12 mouse cellular contexts compared by ENCODE assay signal in genomic region chr19:44618166-44618565, GRCm38 (mm10). TPM values are rescaled to one million over a fixed set of nuclear protein-coding genes. Genes with fewer than 3 reads are reported as not detected.
DNase-seq lines count a peak whose midpoint lies in the region; ATAC-seq lines count a peak whose summit lies in the region.
"Had no signal": no experiment of that assay in that cellular context is flagged by ENCODE, and none has a peak within 500 bp of the region (broad histone marks: within the 10 kb centered on the region; RNA-seq: fewer than 3 reads in every experiment).

No protein-coding gene starts in this region.

- no peak overlapping the region for H3K27ac ChIP-seq in limb, embryonic 10.5 days
- H3K27ac ChIP-seq: stomach, postnatal 0 days had no signal

- peak; percentile 19 for DNase-seq in NIH3T3 (ENCODE audit: low read depth)
- DNase-seq in frontal cortex, adult 2 months (ENCODE audit: extremely low spot score in 1 of 2, low spot score in 1 of 2) = peak; percentile 56 to 83
- DNase-seq in layer of hippocampus, postnatal 36 days = peak; percentile 33 to 43
- peak; percentile 35 for DNase-seq in right cerebral cortex, postnatal 14 days
- no peak for DNase-seq in thymus, adult 18-20 months
- DNase-seq in limb, embryonic 10.5 days (ENCODE audit: low spot score) = no peak
- DNase-seq: adrenal gland, postnatal 10 days; kidney, postnatal 10 days; lung, adult 2 months; spleen, adult 18-20 months had no signal

- H3K4me1 ChIP-seq in limb, embryonic 10.5 days = peaks cover 4% of the 10 kb centered on the region

- H3K27me3 ChIP-seq in limb, embryonic 10.5 days (ENCODE audit: low read depth, poor library complexity, severe bottlenecking) = peaks cover 4% of the 10 kb centered on the region; the same call in 1 of the 2 replicates

- no peaks in the 10 kb centered on the region for H3K9me3 ChIP-seq in limb, embryonic 10.5 days (replicated peaks)

- 64% methylated on average over 7 of the region's 7 CpGs for WGBS in limb, embryonic 10.5 days

- ATAC-seq in CD4-positive, CD25-positive, alpha-beta regulatory T cell, adult 4 months = no peak

- H3K36me3 ChIP-seq in limb, embryonic 10.5 days = no peaks in the 10 kb centered on the region

- no peak overlapping the region for H3K4me3 ChIP-seq in limb, embryonic 10.5 days

RNA-seq across cellular contexts. Expression of gene Hif1an, which starts 55.5 kb away (rescaled TPM):
- polyA plus RNA-seq in frontal cortex, adult 2 months (2012; rRNA removed) = 25.3 and 26.5 TPM in 2 replicates
- total RNA-seq in layer of hippocampus, postnatal 36 days (2021) = 10 to 100 TPM; 35.1 to 37.1 TPM
- polyA plus RNA-seq in limb, embryonic 10.5 days (2016; fragmentation: Nextera tagmentation; extraction: Ambion mirVana) = 51.2 and 54.6 TPM in 2 replicates
- 10 to 100 TPM; 16.5 to 26.2 TPM for polyA plus RNA-seq in CD4-positive, CD25-positive, alpha-beta regulatory T cell, adult 4 months (2017; shearing (Covaris generic))

Comparison
In these comparisons a context has a peak if more than half of its experiments do, and no peak if none do; other contexts are left out.
1. DNase-seq: peak in NIH3T3 (single experiment), frontal cortex, adult 2 months (2 of 2), layer of hippocampus, postnatal 36 days (2 of 2) and right cerebral cortex, postnatal 14 days (single experiment); none in thymus, adult 18-20 months (0 of 2) and limb, embryonic 10.5 days (single experiment).